Mouse (Mus musculus) limb, embryonic 11.5 days (tissue): Measurements from ENCODE around the gene Myo1d. TPM values are rescaled to one million over a fixed set of nuclear protein-coding genes. Genes with fewer than 3 reads are reported as not detected.

Experiments
- ATAC-seq: fragments of 200-750 bp; cut with Nextera tagmentation; 2 replicates; pipeline ENCODE4 v1.8.0; 2017; ENCODE audit warnings: low read depth; ENCODE audit not compliant: insufficient number of reproducible peaks, low FRiP score, low TSS enrichment
- DNase-seq: peaks from one replicate; pipeline ENCODE4 v3.0.0-alpha.2; 2015; ENCODE audit warnings: low spot score
- H3K27ac ChIP-seq: fragments of 300-500 bp; sonication (generic); replicated peaks from 2 replicates; pipeline ENCODE4 v1.5.1; 2014; ENCODE audit warnings: low read depth, mild to moderate bottlenecking, low read length
- H3K27me3 ChIP-seq: fragments of 300-500 bp; sonication (generic); 2 replicates; pipeline ENCODE4 v1.6.1; 2014; ENCODE audit warnings: mild to moderate bottlenecking, low read length, mixed read lengths; ENCODE audit not compliant: control insufficient read depth, insufficient read depth
- H3K36me3 ChIP-seq: fragments of 300-500 bp; sonication (generic); 2 replicates; pipeline ENCODE4 v1.6.1; 2014; ENCODE audit warnings: mild to moderate bottlenecking, low read length, moderate library complexity, mixed read lengths; ENCODE audit not compliant: control insufficient read depth, insufficient read depth
- H3K4me1 ChIP-seq: fragments of 300-500 bp; sonication (generic); 2 replicates; pipeline ENCODE4 v1.6.1; 2014; ENCODE audit warnings: low read length, mixed read lengths; ENCODE audit not compliant: control insufficient read depth, insufficient read depth
- H3K4me2 ChIP-seq: fragments of 300-500 bp; sonication (generic); 2 replicates; pipeline ENCODE4 v1.6.1; 2014; ENCODE audit warnings: low read depth, mild to moderate bottlenecking, moderate library complexity; ENCODE audit not compliant: severe bottlenecking
- H3K4me3 ChIP-seq: fragments of 300-500 bp; sonication (generic); 2 replicates; pipeline ENCODE4 v1.5.1; 2014; ENCODE audit warnings: low read depth, low read length
- H3K9ac ChIP-seq: fragments of 300-500 bp; sonication (generic); 2 replicates; pipeline ENCODE4 v1.6.1; 2014; ENCODE audit warnings: mild to moderate bottlenecking, low read length
- H3K9me3 ChIP-seq: fragments of 300-500 bp; sonication (generic); 2 replicates; pipeline ENCODE4 v1.6.1; 2016; ENCODE audit warnings: low read length; ENCODE audit not compliant: control insufficient read depth
- WGBS: fragments of 180-500 bp; shearing (Covaris S2); extraction: QIAGEN DNeasy Blood & Tissue Kit; methylation state at CpG from one replicate; pipeline ENCODE4 v1.1.7; 2014; 5-methylcytosine and 5-hydroxymethylcytosine counted together
- polyA plus RNA-seq: library from polyadenylated mRNA; unstranded; fragments of >200 nt; fragmentation: Nextera tagmentation; extraction: Ambion mirVana; gene quantifications from 2 replicates; pipeline ENCODE4 v1.2.1, GENCODE M21; 2014

Myo1d gene
- polyA plus RNA-seq, 1 experiment from 2014 or later, result 6.2 TPM

- no peak for ATAC-seq
- no peak overlapping the region for H3K4me3 ChIP-seq
- H3K36me3 ChIP-seq, result no peaks in the 10 kb centered on the region
- no peak overlapping the region for H3K4me2 ChIP-seq
- no peaks in the 10 kb centered on the region for H3K4me1 ChIP-seq
- no peak overlapping the region for H3K9ac ChIP-seq
- 85% methylated on average over 8 of the region's 8 CpGs for WGBS
- H3K27me3 ChIP-seq, result no peaks in the 10 kb centered on the region
- DNase-seq, result no peak
- no peaks in the 10 kb centered on the region for H3K9me3 ChIP-seq
- H3K27ac ChIP-seq, result no peak overlapping the region
Measured at GRCm38 (mm10) chr11:80529149-80529548, 250.7 kb downstream of the Myo1d start.

- no peak overlapping the region for H3K4me3 ChIP-seq
- no peak overlapping the region for H3K9ac ChIP-seq
- no peaks in the 10 kb centered on the region for H3K4me1 ChIP-seq
- H3K27me3 ChIP-seq, result no peaks in the 10 kb centered on the region
- DNase-seq (no peak), ATAC-seq (no peak)
- H3K4me2 ChIP-seq, result no peak overlapping the region
- no peaks in the 10 kb centered on the region for H3K36me3 ChIP-seq
- H3K27ac ChIP-seq, result no peak overlapping the region
- no peaks in the 10 kb centered on the region for H3K9me3 ChIP-seq
Measured at GRCm38 (mm10) chr11:80527697-80528096, 252.1 kb downstream of the Myo1d start.

GRCm38 (mm10) chr11:80524213-80524612 lies 255.6 kb downstream of the Myo1d start:
- 94% methylated on average over 5 of the region's 5 CpGs for whole genome bisulfite sequencing

GRCm38 (mm10) chr11:80523410-80523809 lies 256.4 kb downstream of the Myo1d start:
- WGBS, result 73% methylated on average over 4 of the region's 4 CpGs
- H3K9me3 ChIP-seq, result no peaks in the 10 kb centered on the region
- H3K27me3 ChIP-seq, result no peaks in the 10 kb centered on the region
- H3K4me2 ChIP-seq, result no peak overlapping the region
- no peak overlapping the region for H3K9ac ChIP-seq
- no peaks in the 10 kb centered on the region for H3K36me3 ChIP-seq
- no peak overlapping the region for H3K4me3 ChIP-seq
- DNase-seq (no peak), ATAC-seq (no peak)
- no peak overlapping the region for H3K27ac ChIP-seq
- no peaks in the 10 kb centered on the region for H3K4me1 ChIP-seq

More at GRCm38 (mm10) chr11:80524213-80524612, 255.6 kb downstream of the Myo1d start:
- ATAC-seq (no peak), DNase-seq (no peak)
- Histone ChIP-seq H3K9me3 (no peaks in the 10 kb centered on the region), H3K27ac (no peak overlapping the region), H3K36me3 (no peaks in the 10 kb centered on the region), H3K4me1 (no peaks in the 10 kb centered on the region), H3K9ac (no peak overlapping the region), H3K27me3 (no peaks in the 10 kb centered on the region), H3K4me2 (no peak overlapping the region), H3K4me3 (no peak overlapping the region)

GRCm38 (mm10) chr11:80522852-80523251 lies 257.0 kb downstream of the Myo1d start:
- Histone ChIP-seq H3K4me2 (no peak overlapping the region), H3K4me3 (no peak overlapping the region), H3K9me3 (no peaks in the 10 kb centered on the region), H3K27me3 (no peaks in the 10 kb centered on the region), H3K36me3 (no peaks in the 10 kb centered on the region), H3K27ac (no peak overlapping the region), H3K4me1 (no peaks in the 10 kb centered on the region), H3K9ac (no peak overlapping the region)
- DNase-seq (no peak), ATAC-seq (no peak)
- 69% methylated on average over 2 of the region's 2 CpGs for WGBS

- no peak for ATAC-seq
- DNase-seq, result no peak
- WGBS, result 61% methylated on average over 2 of the region's 2 CpGs
- H3K9ac ChIP-seq, result no peak overlapping the region
- no peak overlapping the region for H3K4me3 ChIP-seq
- no peaks in the 10 kb centered on the region for H3K4me1 ChIP-seq
- no peaks in the 10 kb centered on the region for H3K36me3 ChIP-seq
- no peak overlapping the region for H3K27ac ChIP-seq
- no peaks in the 10 kb centered on the region for H3K27me3 ChIP-seq
- no peaks in the 10 kb centered on the region for H3K9me3 ChIP-seq
- no peak overlapping the region for H3K4me2 ChIP-seq
Measured at GRCm38 (mm10) chr11:80521148-80521547, 258.7 kb downstream of the Myo1d start.

GRCm38 (mm10) chr11:80518421-80519367 lies 261.1 kb downstream of the Myo1d start:
- whole genome bisulfite sequencing, result 49% methylated on average over 9 of the region's 9 CpGs
- H3K9ac ChIP-seq, result no peak overlapping the region
- H3K4me3 ChIP-seq, result no peak overlapping the region
- no peak overlapping the region for H3K4me2 ChIP-seq
- ATAC-seq, result peak; percentile 21; the same call in 1 of the 2 replicates
- DNase-seq, result no peak
- H3K27me3 ChIP-seq, result no peaks in the 10 kb centered on the region
- no peaks in the 10 kb centered on the region for H3K9me3 ChIP-seq
- no peak overlapping the region for H3K27ac ChIP-seq
- H3K4me1 ChIP-seq, result peaks cover 5% of the 10 kb centered on the region; the same call in 1 of the 2 replicates
- H3K36me3 ChIP-seq, result no peaks in the 10 kb centered on the region

- H3K9me3 ChIP-seq, result no peaks in the 10 kb centered on the region
- H3K27ac ChIP-seq, result no peak overlapping the region
- H3K27me3 ChIP-seq, result no peaks in the 10 kb centered on the region
- DNase-seq (no peak), ATAC-seq (no peak)
- H3K4me3 ChIP-seq, result no peak overlapping the region
- WGBS, result 76% methylated on average over 8 of the region's 8 CpGs
- H3K4me1 ChIP-seq, result peaks cover 5% of the 10 kb centered on the region
- no peak overlapping the region for H3K4me2 ChIP-seq
- H3K9ac ChIP-seq, result no peak overlapping the region
- H3K36me3 ChIP-seq, result no peaks in the 10 kb centered on the region
Measured at GRCm38 (mm10) chr11:80515895-80516294, 263.9 kb downstream of the Myo1d start.
